Mouse (Mus musculus) CD8-positive naive resting alpha-beta T cell, adult 2 months (primary cell): ENCODE data around the gene Btbd35f24.
"Not testable (repeated sequence)": the region's sequence is repeated elsewhere in the genome, so short reads cannot be mapped to it uniquely, and the experiment has no call there.

Experiments used
- DNase-seq, 2 experiments: peaks; one replicate each; pipeline ENCODE4 v3.0.0; 2022; ENCODE audit warnings: low read depth in 2 of 2, low spot score in 2 of 2

Gene Btbd35f24

DNA sequence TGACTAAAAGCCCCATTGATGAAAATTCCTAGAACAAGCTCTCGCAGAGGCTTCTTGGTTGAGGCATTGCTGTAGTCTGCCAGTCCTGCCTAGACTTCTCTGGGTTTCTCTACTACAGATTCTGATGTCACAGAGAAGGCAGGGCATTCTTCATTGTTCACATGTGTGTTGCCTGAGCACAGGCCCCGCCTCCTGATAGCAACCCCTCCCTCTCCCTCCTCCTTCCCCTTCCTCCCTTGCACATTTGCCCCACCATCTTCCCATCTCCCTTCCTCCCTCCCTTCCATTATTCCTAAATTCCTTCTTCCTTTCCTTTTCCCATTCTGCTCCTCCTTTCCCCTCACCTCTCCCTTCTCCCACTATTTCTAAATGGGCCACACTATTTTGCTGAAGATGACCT is at the start of gene Btbd35f24:
Gene Btbd35f24 (minus strand): TSS at position 101 of the 400 bp plus-strand sequence.
- DNase-seq: not testable (repeated sequence)
